Mouse (Mus musculus) heart, postnatal 0 days (tissue): ENCODE data around the gene Mcm3ap.

ENCODE experiments used
- CTCF ChIP-seq: IDR thresholded peaks from 2 replicates; pipeline ENCODE4 v1.5.1; 2016; ENCODE audit warnings: antibody characterized with exemption, control low read depth, low read depth
- EP300 ChIP-seq: IDR thresholded peaks from 2 replicates; pipeline ENCODE4 v1.6.1; 2016; ENCODE audit warnings: antibody characterized with exemption, low read depth

DNA sequence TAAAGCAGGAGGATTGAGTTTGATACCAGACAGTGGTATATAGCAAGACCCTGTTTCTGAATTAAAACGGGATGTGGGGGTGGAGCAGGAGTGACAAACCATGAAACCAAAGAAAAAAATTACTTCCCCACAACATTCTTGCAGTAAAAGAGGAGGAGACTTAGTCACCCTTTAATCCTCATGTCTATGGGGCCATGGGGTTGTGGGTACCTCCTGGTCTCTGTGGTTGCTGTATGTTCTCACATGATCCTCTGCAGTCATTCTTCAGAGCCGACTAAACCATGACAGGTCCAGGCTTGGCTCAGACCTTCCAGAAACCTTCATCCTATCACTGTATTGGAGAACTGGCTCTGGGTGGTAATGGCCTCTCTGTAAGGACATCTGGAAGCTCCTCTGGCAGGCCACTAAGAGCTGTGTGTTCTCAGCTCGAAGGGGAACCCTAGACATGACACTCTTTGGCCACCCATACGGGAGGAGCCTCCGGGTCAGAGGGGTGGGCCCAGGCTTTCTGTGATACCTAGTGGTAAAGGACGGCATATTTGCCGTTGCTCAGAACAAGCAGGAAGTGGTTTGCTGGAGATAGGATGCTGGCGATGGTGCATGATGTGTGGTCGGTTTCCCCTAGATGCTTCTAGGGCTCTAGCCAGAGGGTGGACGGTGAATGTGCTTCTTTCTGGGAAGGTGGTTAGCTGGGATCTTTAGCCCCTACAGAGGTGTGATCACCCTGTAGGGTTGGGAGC is 74.1 kb downstream of the Mcm3ap start:
- no peak for TF ChIP-seq CTCF
- no peak for TF ChIP-seq EP300
